Mouse (Mus musculus): ENCODE data around the gene Bloc1s1. TPM values are rescaled to one million over a fixed set of nuclear protein-coding genes. Genes with fewer than 3 reads are reported as not detected.

Bloc1s1 gene
- 47.0 TPM for polyA plus RNA-seq (2015; fragmentation: Illumina TruSeq; extraction: RNeasy Lipid Tissue Mini Kit (QIAGEN cat#74804); ENCODE audit: insufficient read depth, low read depth, low replicate concordance)

DNA sequence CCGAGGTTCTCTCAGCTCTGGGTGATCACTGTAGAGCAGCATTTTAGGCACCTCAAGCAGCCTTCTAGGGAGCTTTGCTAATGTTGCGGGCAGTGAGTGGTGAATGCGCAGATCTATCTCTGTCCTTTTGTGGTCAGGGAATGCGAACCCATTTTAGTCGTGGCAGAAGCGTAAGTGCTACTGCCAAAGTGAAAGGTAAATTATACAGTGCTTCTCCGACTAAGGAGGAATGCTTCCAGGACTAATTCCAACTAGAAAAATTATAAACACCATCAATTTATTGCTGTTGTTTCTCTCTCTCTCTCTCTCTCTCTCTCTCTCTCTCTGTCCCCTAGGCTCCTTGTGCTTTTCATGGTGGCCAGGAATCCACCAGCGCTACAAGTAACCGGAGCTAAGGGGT, at the start of gene Bloc1s1:
Bloc1s1 (minus strand) TSS at position 101 of the 400 bp plus-strand sequence.

DNA sequence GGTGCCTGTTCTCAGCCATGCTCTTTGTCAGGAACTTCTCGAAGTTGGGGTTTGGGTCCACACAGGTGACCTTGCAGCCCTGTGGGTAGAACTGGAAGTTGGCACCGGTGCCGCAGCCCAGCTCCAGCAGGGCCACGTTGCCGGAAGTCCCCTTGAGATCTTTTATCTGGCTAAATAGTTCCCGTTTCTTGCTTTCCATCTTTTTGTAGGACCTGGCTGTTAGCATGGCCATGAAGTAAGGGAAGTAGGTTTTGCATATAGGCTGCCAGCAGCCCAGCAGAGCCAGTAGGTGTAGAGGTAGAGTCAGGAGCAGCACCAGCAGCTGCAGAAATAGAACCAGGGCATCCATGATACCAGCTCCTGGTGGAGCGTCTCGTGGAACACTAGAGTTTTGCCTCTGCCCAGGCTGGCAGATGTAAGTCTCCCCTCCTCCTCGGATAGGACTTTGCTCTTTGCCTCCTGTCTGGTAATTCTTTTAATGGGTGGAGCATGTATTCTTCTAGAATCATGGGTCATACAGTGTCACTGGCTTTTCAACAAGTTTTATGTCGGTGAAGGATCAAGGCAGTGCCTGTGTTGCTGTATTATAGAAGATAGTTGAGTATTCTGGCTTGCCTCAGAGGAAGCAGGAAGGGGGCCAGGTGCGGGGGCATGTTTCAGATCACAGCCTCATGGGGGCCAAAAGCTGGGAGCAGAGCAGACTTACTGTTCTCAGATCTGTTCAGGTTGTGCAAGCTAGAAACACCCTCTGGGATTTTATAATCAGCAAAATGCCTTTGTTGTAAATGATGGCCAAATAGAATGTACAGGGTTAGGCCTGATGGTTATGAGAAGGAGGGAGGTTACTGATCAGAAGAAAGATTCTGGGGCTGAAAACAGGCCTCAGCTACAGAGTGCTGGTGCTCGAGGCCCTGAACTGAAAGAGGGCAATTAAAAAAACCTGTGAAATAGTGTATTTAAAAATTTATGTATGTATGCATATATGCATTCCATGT, 37.1 kb upstream of the Bloc1s1 start, which contains the start of gene Mettl7b:
Mettl7b (minus strand) TSS at position 399 of the 995 bp plus-strand sequence.

DNA sequence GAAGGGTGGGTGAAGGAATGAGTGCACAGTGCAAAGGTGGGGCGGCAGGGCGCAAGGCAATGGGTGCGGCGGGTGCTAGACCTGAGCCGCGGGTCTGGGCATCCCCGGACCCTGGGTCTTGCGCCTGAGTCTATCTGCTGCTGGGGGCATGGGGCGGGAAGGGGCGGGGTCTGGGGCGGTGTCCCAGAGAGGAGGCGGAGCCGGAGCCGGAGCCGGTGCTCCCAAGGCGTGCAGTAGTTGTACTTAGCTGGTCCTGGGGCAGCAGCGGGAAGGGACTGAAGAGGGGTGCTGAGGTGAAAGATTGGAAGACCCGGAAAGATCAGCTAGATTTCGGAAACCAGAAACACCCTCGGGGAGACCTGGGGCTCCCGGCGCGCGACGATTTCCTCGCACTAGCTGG, 9.7 kb upstream of the Bloc1s1 start, which contains the start of gene Itga7:
Itga7 (plus strand) TSS at position 245 of the 400 bp plus-strand sequence.

GRCm38 (mm10) chr10:128922822-128923012, 1.1 kb downstream of the Bloc1s1 start, which contains the start of gene Rdh5:
Gene Rdh5 (minus strand): TSS chr10:128922888.

GRCm38 (mm10) chr10:128900698-128901097, 23.1 kb downstream of the Bloc1s1 start, which contains the start of gene Cd63:
Gene Cd63 (plus strand): TSS chr10:128900989.

DNA sequence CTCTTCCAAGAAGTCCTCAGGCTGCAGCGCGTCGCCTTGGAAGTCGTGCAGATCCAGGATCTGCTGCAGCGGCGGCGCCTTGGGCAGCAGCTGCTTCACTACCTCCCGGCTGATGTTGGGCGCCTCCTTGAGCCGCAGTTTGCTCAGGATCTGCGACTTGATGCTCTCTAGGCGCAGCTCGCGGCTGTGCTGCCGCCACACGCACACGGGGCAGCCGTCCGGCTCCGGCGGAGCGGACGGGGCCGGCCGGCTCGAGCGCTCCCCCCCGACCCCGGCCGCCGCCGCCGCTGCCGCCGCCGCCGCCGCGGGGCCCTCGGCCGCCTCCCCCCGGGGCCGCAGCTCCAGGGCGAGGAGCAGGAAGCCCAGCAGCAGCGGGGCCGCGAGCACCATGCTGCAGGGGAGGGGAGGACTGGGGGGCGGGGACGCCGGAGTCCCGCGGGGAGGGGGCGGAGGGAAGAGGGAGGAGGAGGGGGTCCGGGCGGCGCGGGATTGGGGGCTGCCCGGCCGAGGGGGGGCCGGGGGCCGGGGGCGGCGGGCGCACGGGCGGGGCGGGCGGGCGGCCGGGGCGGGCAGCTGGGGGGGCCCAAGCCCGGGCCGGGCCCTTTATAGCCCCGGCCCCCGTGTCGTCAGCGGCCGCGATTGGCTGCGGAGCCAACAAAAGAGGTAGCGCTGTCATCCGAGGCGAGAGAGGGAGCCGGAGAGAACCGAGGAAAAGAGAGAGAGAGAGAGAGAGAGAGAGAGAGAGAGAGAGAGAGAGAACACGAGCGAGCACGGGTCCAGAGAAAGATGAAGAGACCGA, 32.3 kb downstream of the Bloc1s1 start, which contains the start of gene Gdf11:
Gdf11 (minus strand) TSS at position 423 of the 799 bp plus-strand sequence.

Other genes starting within 250 kb of the Bloc1s1 start
- gene Suox, start 250.0 kb downstream of the Bloc1s1 start, polyA plus RNA-seq (2015; fragmentation: Illumina TruSeq; extraction: RNeasy Lipid Tissue Mini Kit (QIAGEN cat#74804); ENCODE audit: insufficient read depth, low read depth, low replicate concordance), result 3.5 TPM
- gene Rab5b, start 227.8 kb downstream of the Bloc1s1 start, polyA plus RNA-seq (2015; fragmentation: Illumina TruSeq; extraction: RNeasy Lipid Tissue Mini Kit (QIAGEN cat#74804); ENCODE audit: insufficient read depth, low read depth, low replicate concordance), result 15.3 TPM
- gene Pmel, start 219.8 kb downstream of the Bloc1s1 start, polyA plus RNA-seq (2015; fragmentation: Illumina TruSeq; extraction: RNeasy Lipid Tissue Mini Kit (QIAGEN cat#74804); ENCODE audit: insufficient read depth, low read depth, low replicate concordance), result not detected
- 6.2 TPM for gene Cdk2, start 219.0 kb downstream of the Bloc1s1 start, polyA plus RNA-seq (2015; fragmentation: Illumina TruSeq; extraction: RNeasy Lipid Tissue Mini Kit (QIAGEN cat#74804); ENCODE audit: insufficient read depth, low read depth, low replicate concordance)
- 10.4 TPM for gene Dgka, start 179.2 kb downstream of the Bloc1s1 start, polyA plus RNA-seq (2015; fragmentation: Illumina TruSeq; extraction: RNeasy Lipid Tissue Mini Kit (QIAGEN cat#74804); ENCODE audit: insufficient read depth, low read depth, low replicate concordance)
- 4.8 TPM for gene Pym1, start 176.1 kb downstream of the Bloc1s1 start, polyA plus RNA-seq (2015; fragmentation: Illumina TruSeq; extraction: RNeasy Lipid Tissue Mini Kit (QIAGEN cat#74804); ENCODE audit: insufficient read depth, low read depth, low replicate concordance)
- gene Mmp19, start 133.1 kb downstream of the Bloc1s1 start, polyA plus RNA-seq (2015; fragmentation: Illumina TruSeq; extraction: RNeasy Lipid Tissue Mini Kit (QIAGEN cat#74804); ENCODE audit: insufficient read depth, low read depth, low replicate concordance), result 3.0 TPM
- 9.2 TPM for gene Dnajc14, start 120.0 kb downstream of the Bloc1s1 start, polyA plus RNA-seq (2015; fragmentation: Illumina TruSeq; extraction: RNeasy Lipid Tissue Mini Kit (QIAGEN cat#74804); ENCODE audit: insufficient read depth, low read depth, low replicate concordance)
- gene Tmem198b, start 119.7 kb downstream of the Bloc1s1 start, polyA plus RNA-seq (2015; fragmentation: Illumina TruSeq; extraction: RNeasy Lipid Tissue Mini Kit (QIAGEN cat#74804); ENCODE audit: insufficient read depth, low read depth, low replicate concordance), result 6.6 TPM
- 15.9 TPM for gene Sarnp, start 106.7 kb downstream of the Bloc1s1 start, polyA plus RNA-seq (2015; fragmentation: Illumina TruSeq; extraction: RNeasy Lipid Tissue Mini Kit (QIAGEN cat#74804); ENCODE audit: insufficient read depth, low read depth, low replicate concordance)
- gene Ormdl2, start 102.4 kb downstream of the Bloc1s1 start, polyA plus RNA-seq (2015; fragmentation: Illumina TruSeq; extraction: RNeasy Lipid Tissue Mini Kit (QIAGEN cat#74804); ENCODE audit: insufficient read depth, low read depth, low replicate concordance), result 11.8 TPM
- not detected for gene Gdf11, start 32.3 kb downstream of the Bloc1s1 start, polyA plus RNA-seq (2015; fragmentation: Illumina TruSeq; extraction: RNeasy Lipid Tissue Mini Kit (QIAGEN cat#74804); ENCODE audit: insufficient read depth, low read depth, low replicate concordance)
- gene Cd63, start 23.0 kb downstream of the Bloc1s1 start, polyA plus RNA-seq (2015; fragmentation: Illumina TruSeq; extraction: RNeasy Lipid Tissue Mini Kit (QIAGEN cat#74804); ENCODE audit: insufficient read depth, low read depth, low replicate concordance), result 125 TPM
- gene Rdh5, start 1.1 kb downstream of the Bloc1s1 start, polyA plus RNA-seq (2015; fragmentation: Illumina TruSeq; extraction: RNeasy Lipid Tissue Mini Kit (QIAGEN cat#74804); ENCODE audit: insufficient read depth, low read depth, low replicate concordance), result 12.1 TPM
- gene Itga7, start 9.8 kb upstream of the Bloc1s1 start, polyA plus RNA-seq (2015; fragmentation: Illumina TruSeq; extraction: RNeasy Lipid Tissue Mini Kit (QIAGEN cat#74804); ENCODE audit: insufficient read depth, low read depth, low replicate concordance), result 5.2 TPM
- not detected for gene Mettl7b, start 37.0 kb upstream of the Bloc1s1 start, polyA plus RNA-seq (2015; fragmentation: Illumina TruSeq; extraction: RNeasy Lipid Tissue Mini Kit (QIAGEN cat#74804); ENCODE audit: insufficient read depth, low read depth, low replicate concordance)
- not detected for gene Olfr9, start 65.4 kb upstream of the Bloc1s1 start, polyA plus RNA-seq (2015; fragmentation: Illumina TruSeq; extraction: RNeasy Lipid Tissue Mini Kit (QIAGEN cat#74804); ENCODE audit: insufficient read depth, low read depth, low replicate concordance)
- gene Olfr763, start 86.8 kb upstream of the Bloc1s1 start, polyA plus RNA-seq (2015; fragmentation: Illumina TruSeq; extraction: RNeasy Lipid Tissue Mini Kit (QIAGEN cat#74804); ENCODE audit: insufficient read depth, low read depth, low replicate concordance), result not detected
- gene Olfr764-ps1, start 115.9 kb upstream of the Bloc1s1 start, polyA plus RNA-seq (2015; fragmentation: Illumina TruSeq; extraction: RNeasy Lipid Tissue Mini Kit (QIAGEN cat#74804); ENCODE audit: insufficient read depth, low read depth, low replicate concordance), result not detected
- not detected for gene Olfr765, start 126.0 kb upstream of the Bloc1s1 start, polyA plus RNA-seq (2015; fragmentation: Illumina TruSeq; extraction: RNeasy Lipid Tissue Mini Kit (QIAGEN cat#74804); ENCODE audit: insufficient read depth, low read depth, low replicate concordance)
- not detected for gene Olfr766-ps1, start 144.9 kb upstream of the Bloc1s1 start, polyA plus RNA-seq (2015; fragmentation: Illumina TruSeq; extraction: RNeasy Lipid Tissue Mini Kit (QIAGEN cat#74804); ENCODE audit: insufficient read depth, low read depth, low replicate concordance)
- not detected for gene Olfr767, start 158.9 kb upstream of the Bloc1s1 start, polyA plus RNA-seq (2015; fragmentation: Illumina TruSeq; extraction: RNeasy Lipid Tissue Mini Kit (QIAGEN cat#74804); ENCODE audit: insufficient read depth, low read depth, low replicate concordance)
- gene Olfr768, start 175.3 kb upstream of the Bloc1s1 start, polyA plus RNA-seq (2015; fragmentation: Illumina TruSeq; extraction: RNeasy Lipid Tissue Mini Kit (QIAGEN cat#74804); ENCODE audit: insufficient read depth, low read depth, low replicate concordance), result not detected
- gene Olfr769, start 193.8 kb upstream of the Bloc1s1 start, polyA plus RNA-seq (2015; fragmentation: Illumina TruSeq; extraction: RNeasy Lipid Tissue Mini Kit (QIAGEN cat#74804); ENCODE audit: insufficient read depth, low read depth, low replicate concordance), result not detected
- not detected for gene Olfr770, start 215.0 kb upstream of the Bloc1s1 start, polyA plus RNA-seq (2015; fragmentation: Illumina TruSeq; extraction: RNeasy Lipid Tissue Mini Kit (QIAGEN cat#74804); ENCODE audit: insufficient read depth, low read depth, low replicate concordance)
- gene Olfr771, start 240.7 kb upstream of the Bloc1s1 start, polyA plus RNA-seq (2015; fragmentation: Illumina TruSeq; extraction: RNeasy Lipid Tissue Mini Kit (QIAGEN cat#74804); ENCODE audit: insufficient read depth, low read depth, low replicate concordance), result not detected

Data from pancreas, adult 10 weeks (tissue).